ENCODE assay signal across 1 mouse cellular context in genomic region chr6:72104534-72104933, GRCm38 (mm10).
TF ChIP-seq lines count a peak whose summit lies in the region.

No protein-coding gene starts in this region.

TF ChIP-seq in MEL, 35 proteins besides CTCF, POLR2A, EP300 and RAD21 (continued from another document):
- no peak for TF ChIP-seq KAT2A (conservative IDR thresholded peaks at IDR 0.05; ENCODE audit: low read depth, low read length)
- no peak for TF ChIP-seq MAZ (IDR thresholded peaks at IDR 0.05; ENCODE audit: low read depth, low read length)
- TF ChIP-seq ZNF384 (IDR thresholded peaks at IDR 0.05; ENCODE audit: low read depth, low read length) = no peak
- peak; percentile 74 for TF ChIP-seq TCF12 (IDR thresholded peaks at IDR 0.05; ENCODE audit: low read depth, low read length)
- no peak for TF ChIP-seq GABPA (IDR thresholded peaks at IDR 0.05; ENCODE audit: low read depth, low read length)
- TF ChIP-seq MEF2A (IDR thresholded peaks at IDR 0.05; ENCODE audit: extremely low read depth, insufficient replicate concordance, low read depth, low read length, poor library complexity, severe bottlenecking) = no peak
- no peak for TF ChIP-seq ZKSCAN1 (IDR thresholded peaks at IDR 0.05; ENCODE audit: low read depth, low read length)
